Mouse (Mus musculus): ENCODE measurements around the gene Chst11. TPM values are rescaled to one million over a fixed set of nuclear protein-coding genes. Genes with fewer than 3 reads are reported as not detected.

Chst11 gene
- polyA plus RNA-seq, 1 experiment from 2014 or later: 5.2 TPM

DNA sequence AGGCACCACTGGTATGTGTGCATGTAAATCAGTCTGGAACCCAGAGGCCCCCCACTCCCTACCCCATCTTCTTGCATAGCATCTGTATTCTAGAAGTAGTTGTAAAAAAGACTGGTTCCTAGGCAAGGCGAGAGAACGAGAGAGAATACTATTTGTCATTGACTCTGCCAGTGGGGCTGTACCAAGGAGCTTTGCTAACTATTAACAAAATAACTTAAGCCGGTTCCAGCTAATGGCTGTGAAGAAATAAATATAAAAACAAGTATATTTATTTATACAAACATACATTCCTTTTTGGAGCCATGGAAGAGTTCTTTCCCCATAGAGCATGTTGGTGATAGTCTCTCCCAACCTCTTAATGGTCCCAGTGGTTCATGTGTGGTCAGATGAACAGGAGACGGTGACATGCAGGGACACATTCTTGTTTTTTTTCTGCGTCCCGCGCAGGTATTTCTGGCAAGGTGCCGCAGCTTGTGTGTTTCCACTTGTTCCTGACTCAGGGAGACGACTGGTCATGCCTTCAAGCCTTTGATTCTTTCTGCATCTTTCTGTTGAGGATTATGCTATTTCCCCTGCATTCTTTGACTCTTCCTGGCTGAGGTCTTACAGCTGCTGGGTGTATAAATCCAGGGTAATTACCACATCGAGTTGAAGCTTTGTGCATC lies 68.7 kb downstream of the Chst11 start:
- no peak overlapping the region for H3K4me3 ChIP-seq (ENCODE audit: low read depth, low read length)
- ATAC-seq (ENCODE audit: low read depth): no peak
- 86% methylated on average over 10 of the region's 10 CpGs for WGBS
- no peak overlapping the region for H3K4me2 ChIP-seq (ENCODE audit: low read depth, low read length)
- H3K4me1 ChIP-seq (ENCODE audit: control insufficient read depth, insufficient read depth, low read length): no peaks in the 10 kb centered on the region
- no peaks in the 10 kb centered on the region for H3K36me3 ChIP-seq (ENCODE audit: control insufficient read depth, insufficient read depth, low read length)
- no peak overlapping the region for H3K9ac ChIP-seq (replicated peaks; ENCODE audit: low read depth, low read length)
- no peaks in the 10 kb centered on the region for H3K27me3 ChIP-seq (ENCODE audit: control insufficient read depth, insufficient read depth, low read length)
- no peaks in the 10 kb centered on the region for H3K9me3 ChIP-seq (ENCODE audit: control insufficient read depth, low read length)
- H3K27ac ChIP-seq (ENCODE audit: low read depth, low read length): no peak overlapping the region

GRCm38 (mm10) chr10:83056291-83056690 lies 71.0 kb downstream of the Chst11 start:
- WGBS: 78% methylated on average over 7 of the region's 7 CpGs
- ATAC-seq (ENCODE audit: low read depth): no peak

DNA sequence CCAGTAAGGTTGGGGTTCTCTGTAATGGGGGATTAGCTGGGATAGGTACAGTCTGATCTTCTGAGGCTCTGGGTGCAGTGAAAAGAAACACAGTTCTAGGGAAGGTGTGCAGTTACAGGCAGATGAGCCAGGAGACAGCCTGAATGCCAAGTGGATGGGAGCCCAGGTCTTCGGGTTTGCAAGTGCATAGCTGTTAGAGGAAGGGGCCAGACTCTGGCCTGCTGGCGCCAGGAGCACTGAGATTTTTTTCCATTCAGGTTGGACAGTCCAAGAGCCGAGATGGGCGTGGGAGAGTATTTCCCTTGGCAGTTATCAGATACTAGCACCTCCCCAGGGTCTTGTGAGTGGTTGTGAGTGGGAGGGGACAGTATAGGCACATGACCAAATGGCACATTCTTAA lies 71.6 kb downstream of the Chst11 start:
- ATAC-seq (ENCODE audit: low read depth): no peak
- Histone ChIP-seq H3K36me3 (ENCODE audit: control insufficient read depth, insufficient read depth, low read length) (no peaks in the 10 kb centered on the region), H3K27me3 (ENCODE audit: control insufficient read depth, insufficient read depth, low read length) (no peaks in the 10 kb centered on the region), H3K4me2 (ENCODE audit: low read depth, low read length) (no peak overlapping the region), H3K4me1 (ENCODE audit: control insufficient read depth, insufficient read depth, low read length) (no peaks in the 10 kb centered on the region), H3K9me3 (ENCODE audit: control insufficient read depth, low read length) (no peaks in the 10 kb centered on the region), H3K4me3 (ENCODE audit: low read depth, low read length) (no peak overlapping the region), H3K27ac (ENCODE audit: low read depth, low read length) (no peak overlapping the region), H3K9ac (replicated peaks; ENCODE audit: low read depth, low read length) (no peak overlapping the region)
- WGBS: 85% methylated on average over 4 of the region's 4 CpGs

More at GRCm38 (mm10) chr10:83056291-83056690, 71.0 kb downstream of the Chst11 start:
- Histone ChIP-seq H3K4me3 (ENCODE audit: low read depth, low read length) (no peak overlapping the region), H3K4me2 (ENCODE audit: low read depth, low read length) (no peak overlapping the region), H3K27me3 (ENCODE audit: control insufficient read depth, insufficient read depth, low read length) (no peaks in the 10 kb centered on the region), H3K36me3 (ENCODE audit: control insufficient read depth, insufficient read depth, low read length) (no peaks in the 10 kb centered on the region), H3K27ac (ENCODE audit: low read depth, low read length) (no peak overlapping the region), H3K4me1 (ENCODE audit: control insufficient read depth, insufficient read depth, low read length) (no peaks in the 10 kb centered on the region), H3K9me3 (ENCODE audit: control insufficient read depth, low read length) (no peaks in the 10 kb centered on the region), H3K9ac (replicated peaks; ENCODE audit: low read depth, low read length) (no peak overlapping the region)

- no peak overlapping the region for H3K9ac ChIP-seq (replicated peaks; ENCODE audit: low read depth, low read length)
- H3K4me1 ChIP-seq (ENCODE audit: control insufficient read depth, insufficient read depth, low read length): no peaks in the 10 kb centered on the region
- ATAC-seq (ENCODE audit: low read depth): no peak
- no peak overlapping the region for H3K27ac ChIP-seq (ENCODE audit: low read depth, low read length)
- no peaks in the 10 kb centered on the region for H3K36me3 ChIP-seq (ENCODE audit: control insufficient read depth, insufficient read depth, low read length)
- H3K4me3 ChIP-seq (ENCODE audit: low read depth, low read length): no peak overlapping the region
- H3K4me2 ChIP-seq (ENCODE audit: low read depth, low read length): no peak overlapping the region
- H3K27me3 ChIP-seq (ENCODE audit: control insufficient read depth, insufficient read depth, low read length): no peaks in the 10 kb centered on the region
- no peaks in the 10 kb centered on the region for H3K9me3 ChIP-seq (ENCODE audit: control insufficient read depth, low read length)
- WGBS: 57% methylated on average over 12 of the region's 12 CpGs
These were observed 74.9 kb downstream of the Chst11 start for GRCm38 (mm10) chr10:83060066-83060782.

- ATAC-seq (ENCODE audit: low read depth): peak; percentile 22; the same call in 1 of the 2 replicates
- H3K9ac ChIP-seq (replicated peaks; ENCODE audit: low read depth, low read length): no peak overlapping the region
- no peaks in the 10 kb centered on the region for H3K27me3 ChIP-seq (ENCODE audit: control insufficient read depth, insufficient read depth, low read length)
- no peak overlapping the region for H3K4me2 ChIP-seq (ENCODE audit: low read depth, low read length)
- no peaks in the 10 kb centered on the region for H3K4me1 ChIP-seq (ENCODE audit: control insufficient read depth, insufficient read depth, low read length)
- no peak overlapping the region for H3K27ac ChIP-seq (ENCODE audit: low read depth, low read length)
- no peaks in the 10 kb centered on the region for H3K36me3 ChIP-seq (ENCODE audit: control insufficient read depth, insufficient read depth, low read length)
- H3K9me3 ChIP-seq (ENCODE audit: control insufficient read depth, low read length): no peaks in the 10 kb centered on the region
- WGBS: 62% methylated on average over 9 of the region's 9 CpGs
- H3K4me3 ChIP-seq (ENCODE audit: low read depth, low read length): no peak overlapping the region
These were observed 77.0 kb downstream of the Chst11 start for GRCm38 (mm10) chr10:83062315-83062714.

DNA sequence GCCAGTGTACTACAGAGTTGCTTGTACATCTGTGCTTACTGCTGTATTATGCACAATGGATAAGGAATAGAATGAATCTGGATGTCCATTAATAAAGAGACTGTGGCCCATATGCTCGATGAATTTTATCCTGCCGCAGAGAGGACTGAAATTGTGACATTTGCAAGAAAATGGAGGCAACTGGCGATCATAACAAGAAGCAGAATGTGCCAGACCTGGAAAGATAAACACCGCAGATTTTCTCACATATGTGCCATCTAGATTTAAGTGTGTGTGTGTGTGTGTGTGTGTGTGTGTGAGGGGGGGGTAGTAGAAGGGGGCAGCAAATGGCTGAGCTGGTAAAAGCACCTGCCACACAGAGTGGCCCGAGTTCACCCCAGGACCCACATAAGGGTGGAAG lies 79.5 kb downstream of the Chst11 start:
- H3K36me3 ChIP-seq (ENCODE audit: control insufficient read depth, insufficient read depth, low read length): no peaks in the 10 kb centered on the region
- no peak overlapping the region for H3K4me2 ChIP-seq (ENCODE audit: low read depth, low read length)
- no peak overlapping the region for H3K27ac ChIP-seq (ENCODE audit: low read depth, low read length)
- no peak overlapping the region for H3K4me3 ChIP-seq (ENCODE audit: low read depth, low read length)
- H3K9me3 ChIP-seq (ENCODE audit: control insufficient read depth, low read length): no peaks in the 10 kb centered on the region
- H3K9ac ChIP-seq (replicated peaks; ENCODE audit: low read depth, low read length): no peak overlapping the region
- no peaks in the 10 kb centered on the region for H3K4me1 ChIP-seq (ENCODE audit: control insufficient read depth, insufficient read depth, low read length)
- ATAC-seq (ENCODE audit: low read depth): no peak
- 80% methylated on average over 5 of the region's 5 CpGs for WGBS
- no peaks in the 10 kb centered on the region for H3K27me3 ChIP-seq (ENCODE audit: control insufficient read depth, insufficient read depth, low read length)

GRCm38 (mm10) chr10:83066159-83066558 lies 80.9 kb downstream of the Chst11 start:
- no peaks in the 10 kb centered on the region for H3K9me3 ChIP-seq (ENCODE audit: control insufficient read depth, low read length)

GRCm38 (mm10) chr10:83067305-83067704 lies 82.0 kb downstream of the Chst11 start:
- H3K4me2 ChIP-seq (ENCODE audit: low read depth, low read length): no peak overlapping the region
- no peak for ATAC-seq (ENCODE audit: low read depth)
- WGBS: 80% methylated on average over 4 of the region's 4 CpGs
- no peak overlapping the region for H3K27ac ChIP-seq (ENCODE audit: low read depth, low read length)
- H3K4me1 ChIP-seq (ENCODE audit: control insufficient read depth, insufficient read depth, low read length): no peaks in the 10 kb centered on the region
- H3K36me3 ChIP-seq (ENCODE audit: control insufficient read depth, insufficient read depth, low read length): no peaks in the 10 kb centered on the region
- no peaks in the 10 kb centered on the region for H3K9me3 ChIP-seq (ENCODE audit: control insufficient read depth, low read length)
- no peak overlapping the region for H3K4me3 ChIP-seq (ENCODE audit: low read depth, low read length)
- H3K9ac ChIP-seq (replicated peaks; ENCODE audit: low read depth, low read length): no peak overlapping the region
- no peaks in the 10 kb centered on the region for H3K27me3 ChIP-seq (ENCODE audit: control insufficient read depth, insufficient read depth, low read length)

More at GRCm38 (mm10) chr10:83066159-83066558, 80.9 kb downstream of the Chst11 start:
- Histone ChIP-seq H3K4me2 (ENCODE audit: low read depth, low read length) (no peak overlapping the region), H3K9ac (replicated peaks; ENCODE audit: low read depth, low read length) (no peak overlapping the region), H3K4me3 (ENCODE audit: low read depth, low read length) (no peak overlapping the region), H3K27me3 (ENCODE audit: control insufficient read depth, insufficient read depth, low read length) (no peaks in the 10 kb centered on the region), H3K36me3 (ENCODE audit: control insufficient read depth, insufficient read depth, low read length) (no peaks in the 10 kb centered on the region), H3K27ac (ENCODE audit: low read depth, low read length) (no peak overlapping the region), H3K4me1 (ENCODE audit: control insufficient read depth, insufficient read depth, low read length) (no peaks in the 10 kb centered on the region)
- ATAC-seq (ENCODE audit: low read depth): no peak
- 80% methylated on average over 6 of the region's 6 CpGs for WGBS

DNA sequence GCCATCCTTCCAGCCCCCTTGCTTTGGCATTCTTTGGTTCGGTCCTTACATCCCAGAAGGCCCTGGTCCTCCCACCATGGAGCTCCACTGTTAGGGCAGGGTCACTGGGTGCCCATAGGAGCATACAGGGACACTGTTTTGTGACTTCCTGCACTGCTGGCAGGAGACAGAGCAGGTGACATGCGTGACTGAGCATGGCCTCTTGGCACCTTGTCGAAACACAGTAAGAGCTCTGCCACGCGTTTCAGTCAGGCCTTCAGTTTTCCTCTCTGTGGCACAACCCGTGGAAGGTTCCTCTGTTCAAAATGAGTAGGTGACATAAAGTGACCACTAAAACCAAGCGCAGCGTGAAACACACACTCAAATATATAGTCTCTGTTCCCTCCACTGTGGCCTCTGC lies 83.2 kb downstream of the Chst11 start:
- no peak overlapping the region for H3K9ac ChIP-seq (replicated peaks; ENCODE audit: low read depth, low read length)
- no peaks in the 10 kb centered on the region for H3K27me3 ChIP-seq (ENCODE audit: control insufficient read depth, insufficient read depth, low read length)
- ATAC-seq (ENCODE audit: low read depth): no peak
- H3K9me3 ChIP-seq (ENCODE audit: control insufficient read depth, low read length): no peaks in the 10 kb centered on the region
- no peaks in the 10 kb centered on the region for H3K4me1 ChIP-seq (ENCODE audit: control insufficient read depth, insufficient read depth, low read length)
- H3K27ac ChIP-seq (ENCODE audit: low read depth, low read length): no peak overlapping the region
- H3K4me2 ChIP-seq (ENCODE audit: low read depth, low read length): no peak overlapping the region
- WGBS: 84% methylated on average over 8 of the region's 8 CpGs
- H3K4me3 ChIP-seq (ENCODE audit: low read depth, low read length): no peak overlapping the region
- H3K36me3 ChIP-seq (ENCODE audit: control insufficient read depth, insufficient read depth, low read length): no peaks in the 10 kb centered on the region

All from neural tube, embryonic 14.5 days (tissue).